Mouse (Mus musculus) intestine, embryonic 15.5 days (tissue): ENCODE data around the gene Hint3. TPM values are rescaled to one million over a fixed set of nuclear protein-coding genes. Genes with fewer than 3 reads are reported as not detected.

Source experiments
- ATAC-seq: fragments of 200-750 bp; cut with Nextera tagmentation; 2 replicates; pipeline ENCODE4 v1.8.0; 2017; ENCODE audit warnings: moderate TSS enrichment, moderate library complexity
- H3K27ac ChIP-seq: fragments of 300-500 bp; sonication (generic); 2 replicates; pipeline ENCODE4 v1.5.1; 2015; ENCODE audit warnings: mild to moderate bottlenecking, inconsistent platforms
- H3K27me3 ChIP-seq: fragments of 300-500 bp; sonication (generic); replicated peaks from 2 replicates; pipeline ENCODE4 v1.6.1; 2015; ENCODE audit warnings: inconsistent platforms
- H3K36me3 ChIP-seq: fragments of 300-500 bp; sonication (generic); 2 replicates; pipeline ENCODE4 v1.6.1; 2015; ENCODE audit warnings: inconsistent platforms
- H3K4me1 ChIP-seq: fragments of 300-500 bp; sonication (generic); replicated peaks from 2 replicates; pipeline ENCODE4 v1.6.1; 2015; ENCODE audit warnings: inconsistent platforms
- H3K4me2 ChIP-seq: fragments of 300-500 bp; sonication (generic); replicated peaks from 2 replicates; pipeline ENCODE4 v1.6.1; 2015; ENCODE audit warnings: mild to moderate bottlenecking, inconsistent platforms
- H3K4me3 ChIP-seq: fragments of 300-500 bp; sonication (generic); replicated peaks from 2 replicates; pipeline ENCODE4 v1.5.1; 2015; ENCODE audit warnings: inconsistent platforms
- H3K9ac ChIP-seq: fragments of 300-500 bp; sonication (generic); 2 replicates; pipeline ENCODE4 v1.6.1; 2015; ENCODE audit warnings: inconsistent platforms
- H3K9me3 ChIP-seq: fragments of 300-500 bp; sonication (generic); 2 replicates; pipeline ENCODE4 v1.6.1; 2016; ENCODE audit warnings: inconsistent platforms
- WGBS: fragments of 180-500 bp; shearing (Covaris S2); methylation state at CpG from one replicate; pipeline ENCODE4 v1.1.7; 2015; 5-methylcytosine and 5-hydroxymethylcytosine counted together
- polyA plus RNA-seq: library from polyadenylated mRNA; unstranded; fragments of >200 nt; fragmentation: Nextera tagmentation; extraction: Ambion mirVana; gene quantifications from 2 replicates; pipeline ENCODE4 v1.2.1, GENCODE M21; 2015

Hint3 gene
- polyA plus RNA-seq, 1 experiment from 2014 or later: 37.4 TPM

GRCm38 (mm10) chr10:30566364-30566763 is 63.1 kb downstream of the Hint3 start:
- peaks cover 7% of the 10 kb centered on the region; the same call in 1 of the 2 replicates for H3K36me3 ChIP-seq
- no peak overlapping the region for H3K4me2 ChIP-seq
- H3K27me3 ChIP-seq: no peaks in the 10 kb centered on the region
- no peaks in the 10 kb centered on the region for H3K4me1 ChIP-seq
- H3K4me3 ChIP-seq: no peak overlapping the region
- no peak overlapping the region for H3K9ac ChIP-seq
- H3K9me3 ChIP-seq: no peaks in the 10 kb centered on the region
- no peak overlapping the region for H3K27ac ChIP-seq
- no peak for ATAC-seq

GRCm38 (mm10) chr10:30564651-30565050 is 64.8 kb downstream of the Hint3 start:
- no peaks in the 10 kb centered on the region for H3K27me3 ChIP-seq
- H3K36me3 ChIP-seq: peaks cover 7% of the 10 kb centered on the region; the same call in 1 of the 2 replicates
- WGBS: 94% methylated on average over 3 of the region's 3 CpGs
- H3K27ac ChIP-seq: no peak overlapping the region
- no peak for ATAC-seq
- H3K4me3 ChIP-seq: no peak overlapping the region
- H3K9ac ChIP-seq: no peak overlapping the region
- H3K4me2 ChIP-seq: no peak overlapping the region
- no peaks in the 10 kb centered on the region for H3K9me3 ChIP-seq
- H3K4me1 ChIP-seq: no peaks in the 10 kb centered on the region

Other genes starting within 250 kb of the Hint3 start
- 26.7 and 26.8 TPM in 2 replicates for gene Trmt11, start 28.9 kb downstream of the Hint3 start, polyA plus RNA-seq
- 9.3 and 10.0 TPM in 2 replicates for gene Ncoa7, start 173.7 kb upstream of the Hint3 start, polyA plus RNA-seq
- gene Hey2, start 213.2 kb upstream of the Hint3 start, polyA plus RNA-seq: 4.0 and 5.0 TPM in 2 replicates